Mouse (Mus musculus) brain, embryonic 14.5 days (tissue): ENCODE measurements around the gene Zcchc2. TPM values are rescaled to one million over a fixed set of nuclear protein-coding genes. Genes with fewer than 3 reads are reported as not detected.

ENCODE experiments used
- DNase-seq: peaks from one replicate; pipeline ENCODE4 v3.0.0-alpha.2; 2011; ENCODE audit warnings: low read depth
- CTCF ChIP-seq: fragments of 200-500 bp; IDR thresholded peaks from 2 replicates; pipeline ENCODE4 v1.5.1; 2012; ENCODE audit warnings: inconsistent platforms, mild to moderate bottlenecking, moderate library complexity, borderline replicate concordance; ENCODE audit not compliant: insufficient read depth, insufficient read length; ENCODE audit errors: extremely low read depth
- POLR2A ChIP-seq: fragments of 200-500 bp; IDR thresholded peaks from 2 replicates; pipeline ENCODE4 v1.6.1; 2012; ENCODE audit warnings: mild to moderate bottlenecking, inconsistent platforms, borderline replicate concordance; ENCODE audit not compliant: poor library complexity, insufficient read depth, insufficient read length, severe bottlenecking; ENCODE audit errors: extremely low read depth
- polyA plus RNA-seq: library from polyadenylated mRNA; depleted of rRNA; stranded (reverse); fragments of >200 nt; gene quantifications from 2 replicates; pipeline ENCODE4 v1.2.3, GENCODE M21; 2012

Zcchc2 gene
- polyA plus RNA-seq, 1 experiment: 15.6 TPM

GRCm38 (mm10) chr1:105964514-105964913 lies 25.7 kb upstream of the Zcchc2 start:
- TF ChIP-seq POLR2A (no peak), CTCF (no peak)
- no peak for DNase-seq

GRCm38 (mm10) chr1:105965189-105965588 lies 25.0 kb upstream of the Zcchc2 start:
- no peak for DNase-seq
- TF ChIP-seq CTCF (no peak), POLR2A (no peak)

- TF ChIP-seq POLR2A: no peak
- TF ChIP-seq CTCF: no peak
- DNase-seq: no peak
These were observed 18.6 kb upstream of the Zcchc2 start for GRCm38 (mm10) chr1:105971490-105972170.

GRCm38 (mm10) chr1:105974023-105974422 lies 16.2 kb upstream of the Zcchc2 start:
- no peak for TF ChIP-seq POLR2A
- TF ChIP-seq CTCF: no peak
- DNase-seq: no peak

GRCm38 (mm10) chr1:105977446-105978094 lies 12.6 kb upstream of the Zcchc2 start:
- DNase-seq: no peak
- no peak for TF ChIP-seq POLR2A
- no peak for TF ChIP-seq CTCF

GRCm38 (mm10) chr1:105980849-105981610 lies 9.2 kb upstream of the Zcchc2 start:
- DNase-seq: no peak
- TF ChIP-seq POLR2A: no peak
- no peak for TF ChIP-seq CTCF

GRCm38 (mm10) chr1:105982496-105983364 lies 7.5 kb upstream of the Zcchc2 start:
- TF ChIP-seq CTCF: no peak
- TF ChIP-seq POLR2A: no peak
- DNase-seq: no peak

GRCm38 (mm10) chr1:105984172-105984571 lies 6.0 kb upstream of the Zcchc2 start:
- no peak for DNase-seq
- TF ChIP-seq CTCF: no peak

- no peak for DNase-seq
- TF ChIP-seq CTCF (no peak), POLR2A (no peak)
These were observed 2.0 kb upstream of the Zcchc2 start for GRCm38 (mm10) chr1:105988171-105988570.

GRCm38 (mm10) chr1:105988903-105989639 lies 1.1 kb upstream of the Zcchc2 start:
- TF ChIP-seq CTCF (no peak), POLR2A (no peak)
- DNase-seq: no peak

GRCm38 (mm10) chr1:105989640-105989984 lies 594 bp upstream of the Zcchc2 start:
- no peak for DNase-seq
- TF ChIP-seq CTCF (no peak), POLR2A (no peak)
